Mouse (Mus musculus): ENCODE results near the gene Prkar1b. TPM values are rescaled to one million over a fixed set of nuclear protein-coding genes. Genes with fewer than 3 reads are reported as not detected.

Prkar1b gene
- polyA plus RNA-seq, 1 experiment from 2014 or later, result 2.4 TPM

DNA sequence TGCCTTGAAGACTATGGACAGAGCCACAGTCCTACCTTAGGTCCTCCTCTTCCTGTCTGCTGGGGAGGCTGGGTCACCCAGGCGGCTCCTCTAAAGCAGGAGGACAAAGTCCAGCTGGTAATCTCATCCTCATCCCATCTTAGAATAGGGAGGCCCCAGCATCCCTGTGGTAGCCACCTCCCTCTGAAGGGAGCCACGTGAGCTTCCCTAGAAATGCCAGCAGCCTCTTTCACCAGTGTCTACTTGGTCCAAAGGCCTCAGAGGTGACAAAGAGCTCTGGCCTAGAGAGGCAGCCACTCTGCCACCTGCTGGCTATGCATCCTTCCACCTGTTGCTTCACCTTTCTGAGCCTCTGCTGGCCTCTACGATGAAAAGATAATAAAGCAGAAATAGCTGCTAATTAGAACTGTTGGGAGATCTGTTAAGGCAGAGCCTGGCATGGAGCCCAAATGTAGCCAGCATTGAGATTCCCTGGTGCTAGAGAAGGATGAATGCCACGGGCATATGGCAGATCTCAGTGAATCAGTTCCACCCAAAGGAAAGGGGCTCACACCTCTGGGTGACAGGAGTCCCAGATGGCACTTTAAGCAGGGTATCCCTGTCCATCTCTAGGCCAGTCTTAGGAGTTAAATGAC is 142.5 kb downstream of the Prkar1b start:
- no peak for DNase-seq (ENCODE audit: low spot score)

DNA sequence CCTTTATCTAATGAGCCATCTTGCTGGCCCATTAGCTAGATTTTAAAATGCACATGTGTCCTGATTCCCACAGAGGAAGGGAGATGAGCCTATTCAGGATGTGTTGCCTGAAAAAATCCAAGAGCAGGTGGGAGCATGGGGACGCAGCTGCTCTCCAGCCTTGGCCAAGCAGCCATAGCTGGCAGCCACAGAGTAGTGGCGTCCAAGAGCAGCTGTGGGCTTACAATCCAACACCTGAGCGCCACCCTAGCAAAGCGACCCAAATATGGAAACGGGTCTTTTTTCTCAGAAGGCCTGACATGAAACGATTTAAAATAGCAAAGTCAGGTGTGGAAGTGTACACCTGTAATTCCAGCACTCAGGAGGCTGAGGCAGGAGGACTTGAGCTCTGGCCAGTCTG is 145.2 kb downstream of the Prkar1b start:
- no peak for DNase-seq (ENCODE audit: low spot score)

DNA sequence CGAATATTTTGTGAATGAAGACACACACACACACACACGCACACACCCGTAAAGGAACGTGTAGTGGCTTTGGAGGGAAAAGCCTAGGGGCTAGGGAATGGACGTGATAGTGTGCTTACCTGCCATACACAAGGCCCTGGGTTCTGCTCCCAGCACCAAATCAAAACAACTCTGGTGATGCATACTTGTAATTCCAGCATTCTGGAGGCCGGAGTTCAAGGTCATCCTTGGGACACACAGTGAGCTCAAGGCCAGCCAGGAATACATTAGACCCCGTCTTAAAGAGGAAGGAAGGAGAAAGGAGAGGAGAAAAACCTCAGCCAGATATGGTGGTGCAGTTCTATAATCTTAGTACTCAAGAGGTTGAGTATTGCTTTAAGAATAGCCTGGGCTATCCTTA is 150.1 kb downstream of the Prkar1b start:
- no peak for DNase-seq (ENCODE audit: low spot score)

DNA sequence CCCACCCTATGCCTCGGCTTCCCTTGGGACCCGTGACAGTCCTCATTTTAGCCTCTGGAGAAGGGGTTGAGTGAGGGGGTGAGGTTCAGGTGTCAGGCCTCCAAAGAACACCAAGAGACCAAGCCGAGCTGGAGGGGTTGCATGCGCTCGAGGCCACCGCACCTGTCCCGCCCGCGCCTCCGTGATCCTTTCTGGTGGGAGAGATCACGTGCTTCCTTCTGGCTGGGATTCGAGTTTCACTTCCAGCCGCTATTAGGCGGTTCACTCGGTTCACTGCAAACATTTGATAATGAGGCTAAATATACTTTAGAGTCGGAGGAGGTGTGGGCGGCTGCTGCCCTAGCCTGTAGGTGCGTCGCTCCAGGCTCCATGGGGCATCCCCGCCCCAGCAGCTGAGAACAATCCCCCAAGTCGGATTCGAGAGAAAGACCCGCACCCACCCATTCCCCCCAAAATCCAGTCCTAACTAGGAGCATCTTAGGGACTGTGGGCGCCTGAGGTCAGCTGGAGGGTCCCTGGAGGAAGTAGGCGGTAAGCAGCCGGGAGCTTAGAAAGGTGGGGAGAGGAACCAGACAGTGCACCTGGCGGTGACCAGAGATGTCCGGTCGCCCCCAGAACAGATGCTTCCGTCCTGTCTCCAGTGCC is 151.7 kb downstream of the Prkar1b start:
- DNase-seq (ENCODE audit: low spot score), result no peak

DNA sequence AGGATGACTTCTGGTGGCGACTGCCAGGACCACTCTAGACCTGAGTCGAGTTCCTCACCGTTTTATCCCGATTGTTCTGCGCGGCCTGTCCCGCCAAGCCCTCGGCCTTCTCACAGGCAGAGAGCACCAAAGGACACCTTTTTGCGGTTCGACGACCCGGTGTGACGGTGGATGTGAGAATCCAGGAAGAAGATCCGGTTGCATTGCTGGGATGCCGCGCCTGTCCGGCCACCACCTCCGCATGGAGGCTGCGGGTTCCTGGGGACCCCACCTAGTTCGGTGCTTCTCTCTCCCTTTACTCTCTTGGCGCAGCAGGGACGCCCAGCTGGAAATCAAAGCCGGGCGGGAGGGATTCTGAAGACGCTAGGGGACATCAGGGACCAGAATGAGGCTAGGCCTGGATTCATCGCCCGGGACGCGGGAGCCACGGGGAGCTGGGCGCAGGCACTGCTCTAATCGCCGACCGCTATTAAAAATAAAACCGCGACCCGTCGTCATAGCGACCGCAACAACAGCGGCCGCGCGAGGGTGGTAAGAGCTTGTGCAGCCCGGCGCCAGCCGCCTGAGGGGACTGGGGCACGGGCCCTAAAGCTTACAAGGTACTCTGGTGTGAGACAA is 152.5 kb downstream of the Prkar1b start, which contains the start of gene Pdgfa:
Pdgfa (minus strand) TSS at position 200 of the 618 bp plus-strand sequence.
- no peak for DNase-seq (ENCODE audit: low spot score)

DNA sequence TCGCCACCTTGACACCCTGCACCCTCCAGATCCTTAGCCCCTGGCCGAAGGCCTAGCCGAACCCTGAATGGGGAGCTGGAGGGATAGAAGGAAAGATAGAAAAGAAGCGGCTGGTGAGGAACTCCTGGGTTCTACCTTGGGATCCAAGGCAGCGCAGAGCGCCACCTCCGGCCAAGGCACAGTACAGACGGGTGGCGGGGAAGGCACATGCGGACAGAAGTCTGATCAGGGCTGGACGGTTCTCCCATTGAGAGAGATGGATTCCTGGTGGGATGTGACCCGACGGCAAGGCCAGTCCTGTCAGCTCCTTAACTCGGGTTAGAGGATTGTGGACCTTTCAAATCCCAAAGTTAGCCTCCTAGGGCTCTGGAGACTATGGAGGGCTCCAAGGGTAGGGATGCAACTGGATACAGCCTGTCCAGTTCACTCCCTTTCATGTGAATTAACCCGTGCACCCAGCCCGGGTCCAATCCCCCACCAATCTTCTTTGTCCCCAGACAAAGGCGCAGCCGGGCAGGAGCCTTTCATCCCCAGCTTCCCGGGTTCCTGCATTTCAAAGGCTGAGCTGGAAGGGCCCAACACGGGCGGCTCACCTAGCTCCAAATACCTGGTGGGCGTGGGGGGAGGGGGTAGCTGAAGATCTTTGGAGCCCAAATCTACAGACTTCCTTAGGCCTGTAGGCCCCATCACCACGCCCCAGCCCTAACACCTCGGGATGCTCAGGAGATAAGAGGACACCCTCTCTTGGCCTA is 153.3 kb downstream of the Prkar1b start:
- DNase-seq (ENCODE audit: low spot score), result no peak

DNA sequence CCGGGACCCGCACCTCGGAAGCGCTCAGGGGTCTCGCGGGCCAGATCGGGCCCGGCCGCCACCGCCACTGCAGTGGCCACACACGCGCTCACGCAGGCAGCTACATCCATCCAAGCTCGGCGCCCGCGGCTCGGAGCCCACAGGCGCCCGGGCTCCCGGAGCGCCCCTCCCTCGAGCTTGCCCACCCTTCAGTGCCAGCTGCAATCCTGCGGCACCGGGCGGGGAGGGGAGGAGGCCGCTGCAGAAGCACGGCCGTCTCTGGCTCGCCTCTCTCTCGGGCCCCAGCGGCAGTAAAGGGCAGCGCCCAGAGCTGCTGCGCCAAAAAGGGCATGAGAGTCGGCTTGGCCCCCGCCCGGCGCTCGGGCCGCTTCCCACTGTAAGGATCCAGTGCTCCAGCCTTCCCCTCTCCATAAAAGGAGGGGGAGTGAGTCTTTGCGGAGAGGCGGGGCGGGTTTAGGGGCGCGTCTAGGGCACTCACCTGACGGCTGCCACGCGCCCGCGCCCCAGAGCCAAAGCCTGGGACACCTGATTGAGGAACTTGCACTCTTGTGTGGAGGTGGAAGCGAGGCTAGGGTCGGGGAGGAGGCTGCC is 154.0 kb downstream of the Prkar1b start:
- peak; percentile 15 for DNase-seq (ENCODE audit: low spot score)

DNA sequence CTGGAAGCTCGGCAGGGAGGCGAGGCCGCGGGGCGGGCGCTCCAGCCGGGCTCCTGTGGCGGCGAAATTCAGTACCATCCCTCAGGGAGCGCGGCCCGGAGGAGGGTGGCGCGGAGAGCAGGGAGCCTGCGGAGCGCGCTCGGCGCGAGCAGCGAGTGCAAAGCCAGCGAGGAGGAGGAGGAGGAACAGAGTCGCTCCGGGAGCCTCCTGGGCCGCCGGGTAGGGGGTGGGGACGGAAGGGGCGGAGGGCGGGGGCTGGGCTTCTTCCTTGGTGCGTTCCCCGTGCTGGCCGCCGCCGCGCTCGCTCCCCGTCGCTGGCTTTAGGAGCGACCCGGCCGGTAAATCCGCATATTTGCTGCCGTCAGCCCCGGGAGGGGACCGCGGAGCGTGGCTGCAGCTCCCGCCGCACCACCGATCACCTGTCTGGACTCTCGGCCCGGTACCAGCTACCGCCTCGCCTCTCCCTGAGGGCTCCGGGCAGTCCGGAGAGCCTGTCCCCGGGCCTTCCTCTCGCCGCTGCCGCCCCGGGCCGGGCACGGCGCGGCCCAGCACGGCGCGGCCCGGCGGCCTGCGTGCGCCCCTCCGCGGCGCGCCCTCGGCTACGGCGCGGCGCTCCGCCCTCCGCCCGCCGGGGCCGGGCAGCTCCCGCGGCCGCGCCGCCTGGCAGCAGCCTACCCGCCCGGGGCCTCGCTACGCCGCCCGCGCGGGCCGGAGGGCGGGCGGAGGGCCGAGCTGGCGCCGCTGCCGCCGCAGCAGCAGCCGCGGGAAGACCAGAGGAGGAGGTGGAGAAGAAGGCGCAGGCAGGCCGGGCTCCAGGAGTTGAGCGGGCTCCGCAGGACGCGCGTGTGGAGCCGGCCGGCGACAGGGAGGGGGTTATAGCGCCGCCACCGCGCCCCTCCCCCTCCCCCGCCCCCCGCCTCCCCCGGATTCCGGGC is 154.7 kb downstream of the Prkar1b start:
- DNase-seq (ENCODE audit: low spot score), result peak; percentile 17

DNA sequence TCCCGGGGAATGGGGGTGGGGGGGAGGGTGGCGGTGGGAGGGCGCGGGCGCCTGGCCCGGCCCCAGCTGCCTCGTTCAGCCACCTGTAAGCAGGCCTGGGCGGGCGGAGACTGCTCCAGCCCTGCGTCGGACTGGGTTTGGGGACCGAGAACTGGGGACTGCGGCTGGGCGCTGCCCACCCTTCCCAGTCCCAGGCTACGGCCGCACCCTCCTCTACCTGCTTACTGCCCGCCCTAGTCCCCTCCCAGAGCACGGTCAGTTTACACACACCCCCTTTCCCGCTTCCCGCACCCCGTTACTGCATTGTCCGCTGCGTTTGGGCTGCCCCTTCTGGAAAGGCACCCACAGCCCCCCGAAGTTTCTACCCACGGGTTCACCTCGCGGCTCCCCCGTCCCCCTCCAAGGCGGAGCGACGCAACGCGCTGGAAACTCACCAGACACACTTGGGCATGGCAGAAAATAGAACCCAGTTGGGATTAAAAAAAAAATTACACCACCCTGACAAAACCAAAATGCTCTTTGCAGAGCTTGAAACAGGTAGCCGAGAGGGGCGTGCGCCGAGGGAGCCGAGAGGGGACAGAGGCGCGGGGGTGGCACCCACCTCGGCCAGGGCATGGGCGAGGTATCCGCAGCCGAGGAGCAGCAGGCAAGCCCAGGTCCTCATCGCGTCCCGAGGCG is 155.6 kb downstream of the Prkar1b start:
- no peak for DNase-seq (ENCODE audit: low spot score)

DNA sequence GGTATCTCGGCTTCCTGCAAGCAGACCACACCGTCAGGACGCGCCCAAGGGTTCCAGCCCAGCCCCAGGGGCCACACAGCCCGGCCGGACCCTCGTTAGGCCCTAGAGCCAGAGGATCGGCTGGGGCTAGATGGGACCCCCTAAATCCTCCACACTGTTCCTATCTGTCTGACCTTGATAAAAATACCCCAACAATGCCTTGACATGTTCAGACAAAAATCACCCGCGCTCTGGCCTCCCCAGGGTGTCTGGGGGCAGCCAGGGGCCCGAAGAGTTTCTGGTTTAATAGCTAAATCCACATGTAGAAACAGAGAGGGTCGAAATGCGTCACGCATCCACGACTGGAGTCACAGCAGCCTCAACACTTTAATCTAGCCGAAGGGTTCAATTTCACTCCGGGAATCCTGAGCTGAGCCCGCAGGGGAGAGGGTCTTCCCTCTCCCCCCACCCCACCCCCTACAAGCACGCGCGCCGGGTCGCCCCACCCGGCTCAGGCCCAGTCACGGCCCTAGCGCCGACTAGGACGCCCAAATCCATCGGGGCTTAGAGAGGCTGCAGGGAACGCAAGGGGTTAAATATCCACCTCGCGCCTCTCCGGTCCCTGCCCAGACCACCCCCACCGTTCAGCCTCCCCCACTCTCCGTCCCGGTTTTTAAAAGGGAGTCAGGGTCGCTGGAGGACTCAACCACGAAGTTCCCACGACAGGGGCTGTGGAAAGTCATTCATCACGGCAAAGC is 156.3 kb downstream of the Prkar1b start:
- DNase-seq (ENCODE audit: low spot score), result no peak

DNA sequence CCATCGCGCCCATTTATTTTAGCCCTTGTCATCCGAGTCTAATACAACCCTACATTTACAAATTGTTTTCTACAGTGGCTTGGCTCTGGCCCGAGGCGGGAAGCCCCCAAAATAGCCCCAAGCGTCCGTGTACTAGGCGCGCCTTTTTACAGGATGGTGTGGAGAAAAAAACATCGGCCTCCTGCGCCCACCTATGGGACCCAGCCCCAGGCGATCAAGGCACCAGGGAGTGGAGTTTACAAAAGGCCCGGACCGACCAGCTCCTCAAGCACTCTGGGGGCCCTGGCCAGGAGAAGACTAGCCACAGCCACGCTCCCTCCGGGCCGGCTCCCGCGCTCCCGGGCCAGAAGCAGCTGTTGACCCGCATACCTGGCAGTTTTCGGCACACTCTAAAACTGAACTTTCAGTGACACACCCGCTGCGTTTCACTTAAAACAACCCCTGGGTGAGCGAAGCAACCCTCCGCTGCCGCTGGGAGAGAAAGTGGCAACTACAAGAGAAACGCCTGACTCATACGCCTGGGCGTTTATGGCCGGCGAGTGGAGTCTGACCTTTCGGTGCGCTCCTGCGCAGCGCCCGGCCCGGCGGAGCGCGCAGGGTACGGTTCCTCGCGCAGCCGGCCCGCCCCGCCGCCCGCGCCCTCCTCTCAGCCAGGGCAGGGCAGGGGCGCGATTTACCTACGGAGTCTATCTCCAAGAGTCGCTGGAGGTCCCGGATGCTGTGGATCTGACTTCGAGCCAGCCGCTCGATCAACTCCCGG is 157.0 kb downstream of the Prkar1b start:
- DNase-seq (ENCODE audit: low spot score), result no peak

DNA sequence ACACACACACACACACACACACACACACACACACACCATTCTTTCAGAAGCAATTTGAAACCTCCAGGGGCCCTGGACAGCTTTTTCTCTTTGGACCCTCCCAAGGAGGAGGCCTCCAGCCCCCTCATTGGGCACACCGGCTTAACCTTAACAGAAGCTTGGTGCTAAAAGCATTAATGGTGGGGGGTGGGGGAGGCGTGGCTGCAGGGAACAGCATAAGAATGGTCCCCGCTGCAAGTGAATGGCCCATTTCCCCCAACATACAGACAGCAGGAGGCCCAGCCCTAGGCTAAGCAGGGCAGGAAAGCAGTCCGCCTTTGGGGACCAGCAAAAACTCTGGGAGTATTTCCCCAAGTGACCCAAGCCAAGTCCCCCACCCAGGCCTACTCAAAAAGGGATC is 158.1 kb downstream of the Prkar1b start:
- no peak for DNase-seq (ENCODE audit: low spot score)

DNA sequence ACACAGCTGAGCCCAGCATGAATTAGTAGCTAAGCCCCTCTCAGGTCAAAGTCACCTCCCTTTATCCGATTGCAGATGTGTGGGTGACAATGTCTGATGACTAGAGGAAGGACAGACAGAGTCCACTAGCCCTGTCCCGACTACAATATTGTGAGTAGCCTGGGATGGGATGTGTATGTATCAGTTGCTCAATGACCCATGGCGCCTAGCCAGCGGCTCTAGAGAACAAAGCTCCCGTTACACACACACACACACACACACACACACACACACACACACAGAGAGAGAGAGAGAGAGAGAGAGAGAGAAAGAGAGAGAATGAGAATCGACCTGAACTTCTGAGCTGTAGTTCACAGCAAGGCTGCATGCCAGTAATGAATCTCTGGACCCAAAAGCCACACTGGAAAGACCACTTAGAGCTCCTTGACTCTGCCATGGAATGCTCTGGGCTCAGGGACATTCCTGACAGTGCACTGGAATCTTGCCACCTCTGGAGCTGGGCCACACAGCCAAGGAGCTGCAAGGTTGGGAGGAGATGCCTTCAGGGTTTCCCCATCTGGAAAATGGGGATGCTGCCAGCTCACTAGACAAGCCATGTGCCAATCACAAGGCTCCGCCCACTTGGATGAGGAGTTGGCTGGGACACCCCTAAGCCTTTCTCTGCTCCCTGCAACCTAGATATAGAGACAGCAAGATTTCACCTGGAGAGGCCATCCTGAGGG is 159.0 kb downstream of the Prkar1b start:
- no peak for DNase-seq (ENCODE audit: low spot score)

DNA sequence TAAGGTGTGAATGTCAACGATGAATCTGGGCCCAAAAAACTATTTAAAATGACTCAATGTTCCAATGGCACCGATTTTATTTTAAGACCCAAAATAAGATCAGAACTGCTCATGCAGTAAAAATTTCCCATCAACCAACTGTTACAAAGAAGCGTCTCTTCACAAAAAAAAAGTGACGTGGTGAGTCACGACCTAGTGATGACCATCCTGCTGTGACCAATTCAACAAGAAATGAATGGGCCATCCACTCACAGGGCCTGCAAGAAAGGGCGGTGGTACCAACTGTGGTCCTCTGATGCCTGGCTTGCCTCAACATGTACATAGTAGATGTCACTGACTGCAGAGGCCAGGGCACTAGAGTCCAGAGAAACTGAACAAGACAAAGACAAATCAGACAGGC is 160.2 kb downstream of the Prkar1b start:
- DNase-seq (ENCODE audit: low spot score), result no peak

DNA sequence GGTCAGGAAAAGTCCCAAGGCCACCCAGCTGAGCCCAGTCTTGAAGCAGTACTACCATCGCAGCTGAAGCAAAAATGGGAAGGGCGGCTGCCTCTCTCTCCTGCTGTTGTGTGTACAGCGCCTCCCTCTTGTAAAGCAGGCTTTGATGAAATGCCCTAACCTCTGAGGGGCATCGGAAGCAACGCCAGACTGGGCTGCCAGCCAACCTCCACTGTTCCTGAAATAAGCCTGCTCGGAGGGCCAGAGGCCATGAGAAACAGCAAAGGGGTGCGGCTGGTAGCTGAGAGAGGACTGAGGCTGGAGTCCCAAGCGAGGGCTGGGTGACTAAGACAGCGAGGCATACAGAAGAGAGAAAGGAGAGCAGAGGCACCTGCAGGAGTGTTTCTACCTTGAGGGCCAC is 161.0 kb downstream of the Prkar1b start:
- DNase-seq (ENCODE audit: low spot score), result no peak

DNA sequence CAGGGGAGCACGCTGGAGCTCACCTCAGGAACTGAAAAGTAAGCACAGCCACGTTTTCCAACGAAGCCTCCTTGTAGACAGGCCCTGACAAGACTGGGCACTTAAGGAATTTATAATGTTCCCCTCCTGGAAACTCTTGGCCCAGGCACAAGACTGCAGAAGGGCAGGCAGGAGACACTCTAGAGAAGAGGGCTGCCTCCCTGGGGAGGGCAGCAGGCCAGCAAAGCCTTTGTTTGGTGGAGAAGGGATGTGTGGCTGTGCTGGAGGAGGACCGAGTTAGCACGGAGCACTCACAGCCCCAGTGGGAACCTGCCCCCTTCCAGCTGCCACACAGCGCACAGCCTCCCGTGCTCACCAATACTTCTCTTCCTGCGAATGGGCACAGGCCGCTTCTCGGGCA is 161.8 kb downstream of the Prkar1b start:
- no peak for DNase-seq (ENCODE audit: low spot score)

DNA sequence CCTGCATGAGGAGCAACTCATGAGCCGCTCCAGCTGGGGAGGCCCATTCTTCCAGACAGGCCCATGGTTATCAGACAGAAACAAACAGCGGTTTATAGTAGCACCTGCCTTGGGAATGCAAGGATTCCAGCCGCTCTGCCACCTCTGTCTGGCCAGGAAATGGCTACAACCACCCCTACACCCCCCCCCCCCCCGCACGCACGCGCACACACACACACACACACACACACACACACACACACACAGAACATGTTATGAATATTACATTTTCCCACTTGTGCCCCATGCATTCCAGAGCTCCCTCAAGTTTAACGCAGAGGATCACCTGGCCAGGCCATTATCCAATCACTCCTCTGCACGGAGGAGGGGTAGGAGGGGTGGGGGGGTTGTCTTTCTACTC is 167.9 kb downstream of the Prkar1b start:
- DNase-seq (ENCODE audit: low spot score), result no peak

DNA sequence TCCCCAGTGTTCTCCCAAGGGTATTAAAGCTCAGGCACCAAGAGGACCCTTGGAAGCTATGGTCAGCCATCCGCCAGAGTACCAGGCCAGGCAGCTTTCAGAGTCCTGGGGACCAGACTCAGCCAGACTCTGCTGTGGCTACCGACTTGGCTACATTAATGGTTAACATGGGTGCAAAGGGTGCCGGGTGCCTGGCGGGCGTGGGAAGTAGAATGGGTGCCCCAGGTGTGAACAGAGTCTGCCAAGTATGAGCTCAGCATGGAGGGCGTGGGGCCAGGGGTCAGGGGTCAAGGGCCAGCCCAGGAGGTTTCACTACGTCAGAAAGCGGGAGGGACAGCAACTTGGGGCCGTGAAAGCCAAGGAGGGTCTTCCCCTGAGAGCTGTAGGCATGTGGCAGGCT is 169.2 kb downstream of the Prkar1b start:
- no peak for DNase-seq (ENCODE audit: low spot score)
